Mouse (Mus musculus): ENCODE data around the gene Zfp987. TPM values are rescaled to one million over a fixed set of nuclear protein-coding genes. Genes with fewer than 3 reads are reported as not detected.
"Not testable (repeated sequence)": the region's sequence is repeated elsewhere in the genome, so short reads cannot be mapped to it uniquely, and the experiment has no call there.

Gene Zfp987
- polyA plus RNA-seq, 1 experiment: not detected

GRCm38 (mm10) chr4:146064807-146065206, 32.3 kb upstream of the Zfp987 start:
- not testable (repeated sequence) for H3ac ChIP-seq (ENCODE audit: control insufficient read depth, insufficient read length, low read depth); H3K36me3 ChIP-seq (ENCODE audit: control insufficient read depth, insufficient read depth); H3K27me3 ChIP-seq (ENCODE audit: control insufficient read depth, insufficient read depth, insufficient read length); H3K79me2 ChIP-seq (ENCODE audit: control insufficient read depth, insufficient read depth); H3K4me3 ChIP-seq (ENCODE audit: insufficient read depth, poor library complexity, severe bottlenecking); H3K79me3 ChIP-seq (ENCODE audit: low read depth)

- H3ac ChIP-seq (ENCODE audit: control insufficient read depth, insufficient read length, low read depth); H3K27me3 ChIP-seq (ENCODE audit: control insufficient read depth, insufficient read depth, insufficient read length); H3K79me3 ChIP-seq (ENCODE audit: low read depth); H3K79me2 ChIP-seq (ENCODE audit: control insufficient read depth, insufficient read depth); H3K4me3 ChIP-seq (ENCODE audit: insufficient read depth, poor library complexity, severe bottlenecking); H3K36me3 ChIP-seq (ENCODE audit: control insufficient read depth, insufficient read depth): not testable (repeated sequence)
Measured at GRCm38 (mm10) chr4:146066932-146067580, 30.0 kb upstream of the Zfp987 start.

- not testable (repeated sequence) for H3ac ChIP-seq (ENCODE audit: control insufficient read depth, insufficient read length, low read depth); H3K79me3 ChIP-seq (ENCODE audit: low read depth); H3K79me2 ChIP-seq (ENCODE audit: control insufficient read depth, insufficient read depth); H3K27me3 ChIP-seq (ENCODE audit: control insufficient read depth, insufficient read depth, insufficient read length); H3K36me3 ChIP-seq (ENCODE audit: control insufficient read depth, insufficient read depth); H3K4me3 ChIP-seq (ENCODE audit: insufficient read depth, poor library complexity, severe bottlenecking)
Measured at GRCm38 (mm10) chr4:146067594-146067993, 29.5 kb upstream of the Zfp987 start.

GRCm38 (mm10) chr4:146073264-146073663, 23.8 kb upstream of the Zfp987 start:
- H3K27me3 ChIP-seq (ENCODE audit: control insufficient read depth, insufficient read depth, insufficient read length); H3ac ChIP-seq (ENCODE audit: control insufficient read depth, insufficient read length, low read depth); H3K4me3 ChIP-seq (ENCODE audit: insufficient read depth, poor library complexity, severe bottlenecking); H3K79me3 ChIP-seq (ENCODE audit: low read depth); H3K36me3 ChIP-seq (ENCODE audit: control insufficient read depth, insufficient read depth); H3K79me2 ChIP-seq (ENCODE audit: control insufficient read depth, insufficient read depth): not testable (repeated sequence)

GRCm38 (mm10) chr4:146101448-146101847, 4.3 kb downstream of the Zfp987 start:
- not testable (repeated sequence) for H3ac ChIP-seq (ENCODE audit: control insufficient read depth, insufficient read length, low read depth); H3K36me3 ChIP-seq (ENCODE audit: control insufficient read depth, insufficient read depth); H3K27me3 ChIP-seq (ENCODE audit: control insufficient read depth, insufficient read depth, insufficient read length); H3K79me2 ChIP-seq (ENCODE audit: control insufficient read depth, insufficient read depth); H3K4me3 ChIP-seq (ENCODE audit: insufficient read depth, poor library complexity, severe bottlenecking); H3K79me3 ChIP-seq (ENCODE audit: low read depth)

DNA sequence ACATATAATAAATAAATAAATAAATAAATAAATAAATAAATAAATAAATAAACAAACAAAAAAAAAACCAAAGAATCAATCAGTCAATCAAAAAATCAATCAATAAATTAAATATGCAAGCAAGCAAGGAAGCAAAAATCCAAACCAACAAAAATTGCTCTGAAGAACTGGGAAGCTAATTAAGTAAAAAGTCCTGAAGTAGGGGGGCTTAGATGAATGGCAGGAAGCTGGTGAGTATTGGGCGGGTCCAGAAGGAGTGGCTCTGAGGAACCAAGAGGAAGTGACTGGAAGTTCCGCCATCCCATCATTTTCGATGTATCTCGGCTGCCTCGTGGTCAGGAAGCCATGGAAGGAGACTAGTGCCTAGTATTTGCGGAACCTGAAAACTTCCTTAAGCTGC, 59.4 kb downstream of the Zfp987 start, which contains the start of gene Zfp600:
Gene Zfp600, plus strand, starts transcription at position 301 of the 400 bp plus-strand sequence.
- not testable (repeated sequence) for H3K79me3 ChIP-seq (ENCODE audit: low read depth); H3ac ChIP-seq (ENCODE audit: control insufficient read depth, insufficient read length, low read depth); H3K36me3 ChIP-seq (ENCODE audit: control insufficient read depth, insufficient read depth); H3K27me3 ChIP-seq (ENCODE audit: control insufficient read depth, insufficient read depth, insufficient read length); H3K4me3 ChIP-seq (ENCODE audit: insufficient read depth, poor library complexity, severe bottlenecking); H3K79me2 ChIP-seq (ENCODE audit: control insufficient read depth, insufficient read depth)

DNA sequence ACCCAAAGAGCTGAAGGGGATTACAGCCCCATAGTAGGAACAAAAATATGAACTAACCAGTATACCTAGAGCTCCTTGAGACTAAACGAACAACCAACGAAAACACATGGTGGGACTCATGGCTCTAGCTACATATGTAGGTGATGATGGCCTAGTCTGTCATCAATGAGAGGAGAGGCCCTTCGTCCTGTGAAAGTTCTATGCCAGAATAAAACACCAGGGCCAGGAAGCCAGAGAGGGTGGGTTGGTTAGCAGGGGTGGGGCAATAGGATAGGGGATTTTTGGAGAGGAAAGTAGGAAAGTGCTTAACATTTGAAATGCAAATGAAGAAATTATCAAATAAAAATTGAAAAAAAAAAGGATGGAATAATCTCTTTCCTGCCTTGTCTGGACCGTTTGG, 65.8 kb downstream of the Zfp987 start:
- not testable (repeated sequence) for H3K79me3 ChIP-seq (ENCODE audit: low read depth); H3K36me3 ChIP-seq (ENCODE audit: control insufficient read depth, insufficient read depth); H3K79me2 ChIP-seq (ENCODE audit: control insufficient read depth, insufficient read depth); H3K27me3 ChIP-seq (ENCODE audit: control insufficient read depth, insufficient read depth, insufficient read length); H3ac ChIP-seq (ENCODE audit: control insufficient read depth, insufficient read length, low read depth); H3K4me3 ChIP-seq (ENCODE audit: insufficient read depth, poor library complexity, severe bottlenecking)

DNA sequence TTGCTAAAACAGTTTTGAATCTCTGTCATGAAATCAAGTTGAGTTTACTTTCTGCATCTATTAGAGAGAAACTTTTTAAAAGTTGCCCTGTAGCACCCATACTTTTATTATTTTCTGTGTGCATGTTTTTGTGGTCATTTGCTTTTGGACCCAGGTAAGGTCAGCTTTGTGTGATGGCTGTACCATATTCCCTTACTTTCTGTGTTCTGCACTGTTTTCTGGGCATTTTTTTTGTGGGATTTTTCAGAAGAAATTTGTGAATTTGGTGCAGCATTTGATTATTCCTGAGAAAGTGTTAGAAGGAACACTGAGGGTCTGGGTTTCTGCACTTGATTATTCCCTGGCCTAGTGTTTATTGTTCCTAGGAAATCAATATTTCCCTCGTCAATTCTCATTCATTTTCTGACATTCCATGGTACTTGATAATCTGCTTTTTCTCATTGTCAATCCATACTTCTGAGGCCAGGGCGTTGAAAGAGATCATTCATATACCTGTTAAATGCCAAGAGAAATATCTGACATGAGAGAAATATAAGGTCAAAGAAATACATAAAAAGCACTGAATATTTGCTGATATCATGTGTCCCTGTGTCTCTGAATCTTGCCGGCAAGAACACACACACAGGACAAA, 70.2 kb downstream of the Zfp987 start:
- not testable (repeated sequence) for H3K79me3 ChIP-seq (ENCODE audit: low read depth); H3K79me2 ChIP-seq (ENCODE audit: control insufficient read depth, insufficient read depth); H3K36me3 ChIP-seq (ENCODE audit: control insufficient read depth, insufficient read depth); H3K4me3 ChIP-seq (ENCODE audit: insufficient read depth, poor library complexity, severe bottlenecking); H3K27me3 ChIP-seq (ENCODE audit: control insufficient read depth, insufficient read depth, insufficient read length); H3ac ChIP-seq (ENCODE audit: control insufficient read depth, insufficient read length, low read depth)

DNA sequence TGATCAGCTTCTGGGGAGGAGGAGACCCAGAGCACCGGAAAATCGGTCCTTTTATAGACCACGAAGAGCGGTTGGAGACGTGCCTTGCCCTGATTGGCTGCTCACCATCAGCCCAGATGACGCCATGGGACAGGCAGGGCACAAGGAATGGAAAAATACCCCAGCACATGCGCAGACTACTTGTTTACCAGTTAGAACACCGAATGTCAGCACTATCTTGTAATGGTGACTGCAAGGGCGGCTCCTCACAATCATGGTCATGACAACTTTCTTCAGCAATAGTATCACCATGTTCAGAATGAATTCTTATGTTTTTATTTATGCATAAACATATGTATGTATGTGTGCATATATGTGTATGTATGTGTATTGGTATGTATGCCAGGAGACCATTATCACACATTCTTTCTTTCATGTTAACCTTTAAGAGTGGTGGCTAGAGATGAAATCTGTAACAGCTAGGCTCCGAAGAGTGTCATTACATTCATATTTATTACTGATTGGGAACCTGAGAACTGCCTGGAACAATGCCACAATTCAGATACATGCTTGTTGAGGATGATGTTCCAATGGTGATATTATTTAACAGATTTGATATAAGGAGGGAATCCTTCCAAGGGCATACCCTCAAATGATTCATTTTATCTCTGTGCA, 70.9 kb downstream of the Zfp987 start:
- H3K4me3 ChIP-seq (ENCODE audit: insufficient read depth, poor library complexity, severe bottlenecking); H3K79me2 ChIP-seq (ENCODE audit: control insufficient read depth, insufficient read depth); H3K36me3 ChIP-seq (ENCODE audit: control insufficient read depth, insufficient read depth); H3ac ChIP-seq (ENCODE audit: control insufficient read depth, insufficient read length, low read depth); H3K79me3 ChIP-seq (ENCODE audit: low read depth); H3K27me3 ChIP-seq (ENCODE audit: control insufficient read depth, insufficient read depth, insufficient read length): not testable (repeated sequence)

GRCm38 (mm10) chr4:146168730-146169215, 71.7 kb downstream of the Zfp987 start:
- not testable (repeated sequence) for H3K27me3 ChIP-seq (ENCODE audit: control insufficient read depth, insufficient read depth, insufficient read length); H3K36me3 ChIP-seq (ENCODE audit: control insufficient read depth, insufficient read depth); H3ac ChIP-seq (ENCODE audit: control insufficient read depth, insufficient read length, low read depth); H3K79me3 ChIP-seq (ENCODE audit: low read depth); H3K79me2 ChIP-seq (ENCODE audit: control insufficient read depth, insufficient read depth); H3K4me3 ChIP-seq (ENCODE audit: insufficient read depth, poor library complexity, severe bottlenecking)

GRCm38 (mm10) chr4:146173378-146174226, 76.5 kb downstream of the Zfp987 start:
- not testable (repeated sequence) for H3K4me3 ChIP-seq (ENCODE audit: insufficient read depth, poor library complexity, severe bottlenecking); H3K36me3 ChIP-seq (ENCODE audit: control insufficient read depth, insufficient read depth); H3K79me2 ChIP-seq (ENCODE audit: control insufficient read depth, insufficient read depth); H3K79me3 ChIP-seq (ENCODE audit: low read depth); H3ac ChIP-seq (ENCODE audit: control insufficient read depth, insufficient read length, low read depth); H3K27me3 ChIP-seq (ENCODE audit: control insufficient read depth, insufficient read depth, insufficient read length)
